Mouse (Mus musculus) lung, adult 2 months (tissue): ENCODE data around the gene Iqgap3. TPM values are rescaled to one million over a fixed set of nuclear protein-coding genes. Genes with fewer than 3 reads are reported as not detected.

Experiments used
- DNase-seq: peaks from one replicate; pipeline ENCODE4 v3.0.0; 2022
- H3K4me1 ChIP-seq: fragments of 200-500 bp; 2 replicates; pipeline ENCODE4 v1.6.1; 2011; ENCODE audit warnings: low read length; ENCODE audit not compliant: control insufficient read depth, insufficient read depth
- H3K4me3 ChIP-seq: fragments of 200-500 bp; replicated peaks from 2 replicates; pipeline ENCODE3; 2011; ENCODE audit warnings: low read depth, mild to moderate bottlenecking, control low read depth, low read length; ENCODE audit errors: extremely low read depth
- CTCF ChIP-seq: fragments of 200-500 bp; IDR thresholded peaks from 2 replicates; pipeline ENCODE4 v1.5.1; 2011; ENCODE audit warnings: mild to moderate bottlenecking, low read length, control low read depth; ENCODE audit not compliant: insufficient read depth
- POLR2A ChIP-seq: fragments of 200-500 bp; IDR thresholded peaks from 2 replicates; pipeline ENCODE4 v1.6.1; 2011; ENCODE audit warnings: low read depth, mild to moderate bottlenecking, control low read depth, low read length, borderline replicate concordance; ENCODE audit errors: extremely low read depth
- WGBS: fragments of 180-500 bp; shearing (Covaris S2); methylation state at CpG from one replicate; pipeline ENCODE4 v1.1.7; 2018; 5-methylcytosine and 5-hydroxymethylcytosine counted together
- polyA plus RNA-seq: library from polyadenylated mRNA; depleted of rRNA; stranded (reverse); fragments of >200 nt; gene quantifications from 2 replicates; pipeline ENCODE4 v1.2.3, GENCODE M21; 2012

The Iqgap3 gene
- polyA plus RNA-seq, 1 experiment, result 2.5 TPM

DNA sequence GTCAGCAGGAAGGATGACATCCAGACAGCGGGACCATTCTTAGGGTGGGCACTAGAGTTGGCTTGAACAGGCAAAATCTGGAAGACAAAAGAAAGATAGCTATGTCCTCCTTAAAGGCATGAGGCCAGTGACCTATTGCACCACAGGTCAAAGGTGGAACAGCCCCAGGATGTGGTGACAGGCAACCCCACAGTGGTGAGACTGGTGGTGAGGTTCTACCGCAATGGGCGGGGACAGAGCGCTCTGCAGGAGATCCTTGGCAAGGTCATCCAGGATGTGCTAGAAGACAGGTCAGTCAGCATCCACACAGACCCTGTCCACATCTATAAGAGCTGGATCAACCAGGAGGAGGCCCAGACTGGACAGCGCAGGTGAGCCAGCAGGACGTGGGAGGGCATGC is 27.4 kb downstream of the Iqgap3 start:
- DNase-seq, result no peak
- Histone ChIP-seq H3K4me3 (no peak overlapping the region), H3K4me1 (no peaks in the 10 kb centered on the region)
- WGBS, result 96% methylated on average over 6 of the region's 6 CpGs
- TF ChIP-seq POLR2A, result no peak

GRCm38 (mm10) chr3:88114396-88114795 is 32.6 kb downstream of the Iqgap3 start:
- no peaks in the 10 kb centered on the region for H3K4me1 ChIP-seq
- DNase-seq, result no peak
- TF ChIP-seq CTCF (no peak), POLR2A (no peak)
- WGBS, result 83% methylated on average over 12 of the region's 12 CpGs
- no peak overlapping the region for H3K4me3 ChIP-seq

- no peak overlapping the region for H3K4me3 ChIP-seq
- DNase-seq, result peak; percentile 30
- H3K4me1 ChIP-seq, result peaks cover 3% of the 10 kb centered on the region; the same call in 1 of the 2 replicates
- 67% methylated on average over 19 of the region's 19 CpGs for WGBS
- TF ChIP-seq POLR2A, result no peak
- TF ChIP-seq CTCF, result no peak
These were observed 38.4 kb downstream of the Iqgap3 start for GRCm38 (mm10) chr3:88120117-88120651.

GRCm38 (mm10) chr3:88121164-88122131 is 39.7 kb downstream of the Iqgap3 start:
- H3K4me1 ChIP-seq, result peaks cover 3% of the 10 kb centered on the region; the same call in 1 of the 2 replicates
- H3K4me3 ChIP-seq, result no peak overlapping the region
- 68% methylated on average over 14 of the region's 14 CpGs for WGBS
- no peak for TF ChIP-seq POLR2A
- no peak for DNase-seq

DNA sequence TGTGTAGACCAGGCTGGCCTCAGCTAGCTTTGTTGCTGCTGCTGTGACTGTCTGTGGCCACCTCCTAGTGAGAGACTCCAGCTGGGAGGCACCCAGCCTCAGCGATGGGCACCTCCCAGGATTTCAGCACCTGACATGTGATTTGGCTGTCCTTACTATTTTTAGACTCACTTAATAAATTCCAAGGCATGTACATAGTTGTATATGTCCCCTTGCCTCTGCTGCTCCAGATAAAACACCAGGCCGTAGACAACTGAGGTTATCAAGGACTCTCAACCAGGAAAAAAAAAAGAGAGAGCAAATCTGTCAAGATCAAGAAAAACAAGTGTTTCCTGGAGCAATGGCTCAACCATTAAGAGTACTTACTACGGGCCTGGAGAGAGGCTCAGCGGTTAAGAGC is 43.4 kb downstream of the Iqgap3 start:
- H3K4me1 ChIP-seq, result peaks cover 3% of the 10 kb centered on the region; the same call in 1 of the 2 replicates
- H3K4me3 ChIP-seq, result no peak overlapping the region
- no peak for DNase-seq
- TF ChIP-seq CTCF (no peak), POLR2A (no peak)
- 51% methylated on average over 4 of the region's 4 CpGs for whole genome bisulfite sequencing

DNA sequence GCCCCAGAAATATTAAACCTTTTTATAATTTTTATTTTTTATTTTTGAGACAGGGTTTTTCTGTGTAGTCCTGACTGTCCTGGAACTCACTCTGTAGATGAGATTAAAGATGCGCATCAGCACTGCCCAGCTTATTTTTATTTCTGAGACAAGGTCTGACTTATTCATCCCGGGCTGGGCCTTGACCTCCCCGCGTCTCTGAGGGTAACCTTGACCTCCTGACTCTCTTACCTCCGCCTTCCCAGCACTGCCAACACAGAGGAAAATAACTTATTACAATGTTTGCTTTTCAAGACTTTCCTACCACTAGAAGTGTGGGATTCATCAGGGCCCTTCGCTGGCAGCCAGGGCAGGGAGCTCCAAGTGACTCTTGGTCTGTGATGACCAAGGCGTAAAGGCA is 44.4 kb downstream of the Iqgap3 start:
- 65% methylated on average over 7 of the region's 7 CpGs for WGBS

DNA sequence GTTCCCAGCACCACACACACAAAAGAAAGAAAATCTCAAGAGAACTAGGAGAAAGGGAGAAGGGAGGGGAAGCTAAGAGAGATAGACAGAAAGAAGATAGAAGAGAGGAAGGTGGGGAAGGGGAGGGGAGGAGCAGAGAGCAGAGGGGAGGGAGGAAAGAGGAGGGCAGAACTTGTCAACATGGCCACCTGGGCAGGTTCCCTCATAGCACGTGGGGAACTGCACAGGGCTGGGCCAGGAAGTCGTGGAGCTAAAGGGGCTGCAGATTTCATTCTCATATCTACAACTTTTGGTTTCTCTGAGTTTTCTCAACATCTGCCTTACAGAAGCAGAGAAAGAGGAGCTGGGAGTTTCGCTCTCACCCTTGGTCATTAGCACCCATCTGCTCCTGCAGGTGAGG is 45.9 kb downstream of the Iqgap3 start:
- no peak for DNase-seq
- Histone ChIP-seq H3K4me3 (no peak overlapping the region), H3K4me1 (no peaks in the 10 kb centered on the region)
- 50% methylated on average over 3 of the region's 3 CpGs for WGBS
- TF ChIP-seq CTCF (no peak), POLR2A (no peak)

More for the DNA sequence above, 44.4 kb downstream of the Iqgap3 start:
- DNase-seq, result no peak
- TF ChIP-seq POLR2A (no peak), CTCF (no peak)
- Histone ChIP-seq H3K4me1 (no peaks in the 10 kb centered on the region), H3K4me3 (no peak overlapping the region)

- TF ChIP-seq CTCF, result no peak
- no peak for DNase-seq
- 36% methylated on average over 5 of the region's 5 CpGs for WGBS
- H3K4me3 ChIP-seq, result no peak overlapping the region
- no peaks in the 10 kb centered on the region for H3K4me1 ChIP-seq
These were observed 46.3 kb downstream of the Iqgap3 start for GRCm38 (mm10) chr3:88128056-88128455.

DNA sequence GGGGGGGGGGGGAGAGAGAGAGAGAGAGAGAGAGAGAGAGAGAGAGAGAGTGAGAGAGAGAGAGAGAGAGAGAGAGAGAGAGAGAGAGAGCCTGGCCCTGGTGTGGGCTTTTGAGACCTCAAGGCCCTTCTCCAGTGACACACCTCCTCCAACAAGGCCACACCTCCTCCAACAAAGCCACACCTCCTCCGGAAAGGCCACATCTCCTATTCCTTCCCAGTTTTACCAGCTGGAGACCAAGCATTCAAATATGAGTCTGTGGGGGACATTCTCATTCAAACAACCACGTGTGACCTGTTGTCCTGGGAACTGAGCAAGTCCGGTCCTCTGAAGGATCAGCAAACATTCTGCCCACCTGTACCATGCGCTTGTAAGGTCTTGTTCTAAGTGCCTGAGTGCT is 47.2 kb downstream of the Iqgap3 start:
- Histone ChIP-seq H3K4me1 (no peaks in the 10 kb centered on the region), H3K4me3 (no peak overlapping the region)
- no peak for DNase-seq
- TF ChIP-seq CTCF (no peak), POLR2A (no peak)
- 44% methylated on average over 4 of the region's 4 CpGs for WGBS

- TF ChIP-seq POLR2A (no peak), CTCF (no peak)
- 90% methylated on average over 3 of the region's 3 CpGs for WGBS
- DNase-seq, result no peak
- Histone ChIP-seq H3K4me3 (no peak overlapping the region), H3K4me1 (no peaks in the 10 kb centered on the region)
These were observed 49.3 kb downstream of the Iqgap3 start for GRCm38 (mm10) chr3:88131071-88131470.
